Mouse (Mus musculus) E14TG2a.4 (cell line): ENCODE measurements at regions not wholly inside any gene's neighbourhood (a gene's known extent, or its start where the extent isn't known, plus 50 kb on each side); places are given as distances from the start of the nearest gene placed in this dataset.
A peak's percentile ranks its signal among the peaks of the same experiment; 100 is the strongest.

Source experiments
- CTCF ChIP-seq: conservative IDR thresholded peaks from 2 replicates; pipeline ENCODE4 v1.5.1; 2014; ENCODE audit warnings: low read length
- NANOG ChIP-seq: IDR thresholded peaks from 2 replicates; pipeline ENCODE4 v1.6.1; 2014; ENCODE audit warnings: borderline replicate concordance, low read length, mixed read lengths
- POU5F1 ChIP-seq: IDR thresholded peaks from 2 replicates; pipeline ENCODE4 v1.6.1; 2014; ENCODE audit warnings: low read length, borderline replicate concordance

DNA sequence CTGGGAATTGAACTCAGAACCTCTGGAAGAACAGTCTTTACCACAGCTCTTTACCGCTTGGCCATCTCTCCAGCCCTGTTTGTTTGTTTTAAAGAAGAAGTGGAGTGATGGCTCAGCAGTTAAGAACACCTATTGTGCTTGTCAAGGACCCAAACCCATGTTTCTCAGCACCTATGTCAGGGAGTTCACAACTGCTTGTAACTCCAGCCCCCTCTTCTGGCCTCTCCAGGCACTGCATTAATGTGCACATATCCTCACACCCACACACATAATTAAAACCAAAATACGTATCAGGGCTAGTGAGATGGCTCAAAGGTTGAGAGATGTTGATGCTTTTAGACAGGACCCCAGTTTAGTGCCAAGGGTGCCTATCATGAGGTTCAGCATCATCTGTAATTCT, 87.6 kb upstream of the Hand1 start:
- TF ChIP-seq CTCF (peak; percentile 57), NANOG (no peak), POU5F1 (no peak)
